Mouse (Mus musculus) embryonic fibroblast, embryonic 13.5 days (primary cell): ENCODE results near the gene Taf6. TPM values are rescaled to one million over a fixed set of nuclear protein-coding genes. Genes with fewer than 3 reads are reported as not detected.

Source experiments
- H3K27ac ChIP-seq: 2 replicates; pipeline ENCODE4 v1.5.1; 2012; ENCODE audit warnings: low read length, control low read depth, inconsistent platforms; ENCODE audit not compliant: insufficient read depth
- H3K4me1 ChIP-seq: 2 replicates; pipeline ENCODE4 v1.6.1; 2011; ENCODE audit warnings: low read length; ENCODE audit not compliant: control insufficient read depth, insufficient read depth
- H3K4me3 ChIP-seq: 2 replicates; pipeline ENCODE4 v1.5.1; 2011; ENCODE audit warnings: mild to moderate bottlenecking, control low read depth, low read length; ENCODE audit not compliant: insufficient read depth
- CTCF ChIP-seq: IDR thresholded peaks from 2 replicates; pipeline ENCODE4 v1.5.1; 2011; ENCODE audit warnings: mild to moderate bottlenecking, control low read depth, low read length, moderate library complexity, borderline replicate concordance; ENCODE audit not compliant: insufficient read depth
- POLR2A ChIP-seq: IDR thresholded peaks from 2 replicates; pipeline ENCODE4 v1.6.1; 2011; ENCODE audit warnings: low read depth, mild to moderate bottlenecking, control low read depth, low read length, moderate library complexity
- polyA plus RNA-seq: library from polyadenylated mRNA; stranded (reverse); fragments of >200 nt; gene quantifications from 2 replicates; pipeline ENCODE4 v1.2.4, GENCODE M21; 2011; ENCODE audit warnings: low read depth; ENCODE audit not compliant: missing spikeins, insufficient read length

Gene Taf6
- polyA plus RNA-seq, 1 experiment: 29.8 TPM

- no peak for TF ChIP-seq POLR2A
- TF ChIP-seq CTCF: no peak
- Histone ChIP-seq H3K4me3 (no peak overlapping the region), H3K4me1 (no peaks in the 10 kb centered on the region), H3K27ac (no peak overlapping the region)
These were observed 32.9 kb downstream of the Taf6 start for GRCm38 (mm10) chr5:138154390-138154789.

DNA sequence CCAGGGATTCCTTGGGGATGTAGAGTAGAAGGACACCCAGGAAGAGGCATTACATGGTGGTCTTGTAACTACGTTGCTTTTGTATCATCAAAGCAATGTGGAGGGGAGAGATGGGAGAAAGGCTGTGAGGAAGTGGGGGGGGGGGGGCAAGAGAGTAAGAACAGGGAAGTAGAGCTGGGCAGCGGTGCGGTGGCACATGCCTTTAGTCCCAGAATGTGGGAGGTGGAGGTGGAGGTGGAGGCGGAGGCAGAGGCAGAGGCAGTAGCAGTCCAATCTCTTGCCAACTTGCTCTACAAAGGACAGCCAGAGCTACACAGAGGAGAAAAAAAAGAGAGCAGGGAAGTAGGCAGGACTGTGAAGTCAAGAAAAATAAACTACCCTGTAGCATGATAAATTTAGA lies 48.7 kb downstream of the Taf6 start:
- H3K27ac ChIP-seq: no peak overlapping the region
- H3K4me1 ChIP-seq: no peaks in the 10 kb centered on the region
- TF ChIP-seq POLR2A (no peak), CTCF (no peak)
- no peak overlapping the region for H3K4me3 ChIP-seq

- TF ChIP-seq CTCF: peak; percentile 19; the same call in 1 of the 2 replicates
- TF ChIP-seq POLR2A: no peak
- Histone ChIP-seq H3K27ac (no peak overlapping the region), H3K4me3 (no peak overlapping the region), H3K4me1 (no peaks in the 10 kb centered on the region)
These were observed 49.2 kb downstream of the Taf6 start for GRCm38 (mm10) chr5:138137935-138138549.

- no peak overlapping the region for H3K4me3 ChIP-seq
- H3K27ac ChIP-seq: no peak overlapping the region
- no peaks in the 10 kb centered on the region for H3K4me1 ChIP-seq
- no peak for TF ChIP-seq POLR2A
- no peak for TF ChIP-seq CTCF
These were observed 50.0 kb downstream of the Taf6 start for GRCm38 (mm10) chr5:138137257-138137656.

DNA sequence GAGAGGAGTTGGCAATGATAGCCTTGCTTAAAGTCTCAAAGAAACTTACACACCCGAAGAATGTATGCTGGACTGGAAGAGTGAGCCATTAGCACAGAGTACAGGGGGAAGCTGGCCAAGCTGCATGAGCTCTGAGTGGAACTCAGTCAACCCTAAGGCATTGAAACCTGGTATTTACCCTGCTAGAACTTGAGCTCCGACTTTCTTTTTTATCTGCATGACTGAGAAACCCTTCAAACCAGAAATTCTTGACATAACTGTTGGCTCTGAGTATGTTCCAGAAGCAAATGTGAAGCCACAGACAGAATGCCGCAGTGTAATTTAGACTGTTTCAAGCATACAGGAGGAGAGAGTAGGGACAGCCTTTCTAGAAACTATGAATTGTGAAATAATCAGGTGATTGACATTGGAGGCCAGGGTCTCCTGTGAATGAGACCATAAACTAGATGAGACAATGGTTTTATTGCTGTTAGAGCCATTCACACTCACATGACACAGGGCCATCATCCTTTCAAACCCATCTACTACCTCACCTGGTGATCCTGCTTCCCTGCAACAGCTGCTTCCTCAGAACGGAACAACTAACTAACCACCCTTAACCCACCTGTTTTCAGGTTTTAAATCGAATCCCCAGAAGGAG lies 54.7 kb downstream of the Taf6 start:
- no peak overlapping the region for H3K27ac ChIP-seq
- TF ChIP-seq CTCF (no peak), POLR2A (no peak)
- H3K4me1 ChIP-seq: no peaks in the 10 kb centered on the region

More for the DNA sequence above, 54.7 kb downstream of the Taf6 start:
- H3K4me3 ChIP-seq: no peak overlapping the region

Other genes with a start within 250 kb of the Taf6 start
- gene Gjc3, start 224.4 kb downstream of the Taf6 start, polyA plus RNA-seq: 0.18 TPM in 1 of 2 replicates, not detected in the other
- not detected in 2 replicates for gene Azgp1, start 205.9 kb downstream of the Taf6 start, polyA plus RNA-seq
- gene Smok3a, start 166.2 kb downstream of the Taf6 start, polyA plus RNA-seq: not detected in 2 replicates
- gene Smok3b, start 166.0 kb downstream of the Taf6 start, polyA plus RNA-seq: not detected in 2 replicates
- gene Smok3c, start 134.3 kb downstream of the Taf6 start, polyA plus RNA-seq: not detected in 2 replicates
- gene Zkscan1, start 102.4 kb downstream of the Taf6 start, polyA plus RNA-seq: 24.1 and 25.2 TPM in 2 replicates
- gene Zscan21, start 70.5 kb downstream of the Taf6 start, polyA plus RNA-seq: 15.0 and 22.2 TPM in 2 replicates
- 11.9 and 13.2 TPM in 2 replicates for gene Zfp113, start 31.7 kb downstream of the Taf6 start, polyA plus RNA-seq
- 162 and 184 TPM in 2 replicates for gene Cops6, start 26.4 kb downstream of the Taf6 start, polyA plus RNA-seq
- gene Ap4m1, start 15.4 kb downstream of the Taf6 start, polyA plus RNA-seq: 22.2 and 26.5 TPM in 2 replicates
- gene Mcm7, start 15.0 kb downstream of the Taf6 start, polyA plus RNA-seq: 79.1 and 85.3 TPM in 2 replicates
- gene Cnpy4, start within 50 bp of the Taf6 start, polyA plus RNA-seq: 63.1 and 63.3 TPM in 2 replicates
- 2.1 and 3.5 TPM in 2 replicates for gene Mblac1, start 6.9 kb upstream of the Taf6 start, polyA plus RNA-seq
- gene Nxpe5, start 38.4 kb upstream of the Taf6 start, polyA plus RNA-seq: 0.32 TPM in 1 of 2 replicates, not detected in the other
- 36.9 and 40.7 TPM in 2 replicates for gene Lamtor4, start 68.0 kb upstream of the Taf6 start, polyA plus RNA-seq
- 18.0 and 18.2 TPM in 2 replicates for gene BC037034, start 76.6 kb upstream of the Taf6 start, polyA plus RNA-seq
- 5.7 and 6.4 TPM in 2 replicates for gene Gal3st4, start 85.4 kb upstream of the Taf6 start, polyA plus RNA-seq
- gene Gm43720, start 92.5 kb upstream of the Taf6 start, polyA plus RNA-seq: not detected in 2 replicates
- gene Gpc2, start 92.6 kb upstream of the Taf6 start, polyA plus RNA-seq: 13.2 and 20.1 TPM in 2 replicates
- gene Stag3, start 92.8 kb upstream of the Taf6 start, polyA plus RNA-seq: 3.0 and 6.0 TPM in 2 replicates
- not detected in 2 replicates for gene Pvrig, start 154.5 kb upstream of the Taf6 start, polyA plus RNA-seq